Mouse (Mus musculus) liver, postnatal 0 days (tissue): Measurements from ENCODE around the gene Rec114.

Source experiments
- CTCF ChIP-seq: sonication (generic); IDR thresholded peaks from 2 replicates; pipeline ENCODE4 v1.5.1; 2016; ENCODE audit warnings: antibody characterized with exemption, low read depth
- EP300 ChIP-seq: IDR thresholded peaks from 2 replicates; pipeline ENCODE4 v1.6.1; 2016; ENCODE audit warnings: antibody characterized with exemption, low read depth, mild to moderate bottlenecking

DNA sequence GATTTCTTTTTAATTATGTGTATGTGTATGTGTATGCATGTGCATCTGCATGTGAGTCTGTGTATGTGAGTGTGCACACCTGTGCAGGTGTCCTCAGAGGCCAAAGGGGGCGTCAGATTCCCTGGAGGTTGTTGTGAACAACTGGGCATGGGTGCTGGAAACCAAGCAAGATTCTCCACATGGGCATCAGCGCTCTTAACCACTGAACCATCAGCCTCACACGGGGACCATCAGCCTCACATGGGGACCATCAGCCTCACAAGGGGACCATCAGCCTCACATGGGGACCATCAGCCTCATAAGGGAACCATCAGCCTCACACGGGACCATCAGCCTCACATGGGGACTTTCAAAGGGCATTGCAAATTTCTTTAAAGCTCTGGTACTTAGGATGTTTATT is 53.1 kb downstream of the Rec114 start:
- TF ChIP-seq CTCF (no peak), EP300 (no peak)
